Mouse (Mus musculus) forebrain, embryonic 16.5 days (tissue): ENCODE data around the gene Bcl7c. TPM values are rescaled to one million over a fixed set of nuclear protein-coding genes. Genes with fewer than 3 reads are reported as not detected.
A peak's percentile ranks its signal among the peaks of the same experiment; 100 is the strongest.

ENCODE experiments used
- ATAC-seq: fragments of 200-750 bp; cut with Nextera tagmentation; 2 replicates; pipeline ENCODE4 v1.8.0; 2017; ENCODE audit warnings: mild to moderate bottlenecking, moderate library complexity
- H3K27ac ChIP-seq: fragments of 300-500 bp; sonication (generic); 2 replicates; pipeline ENCODE4 v1.5.1; 2014; ENCODE audit warnings: low read length, control low read depth
- H3K27me3 ChIP-seq: fragments of 300-500 bp; sonication (generic); replicated peaks from 2 replicates; pipeline ENCODE4 v1.6.1; 2014; ENCODE audit warnings: low read length; ENCODE audit not compliant: control insufficient read depth, insufficient read depth
- H3K36me3 ChIP-seq: fragments of 300-500 bp; sonication (generic); 2 replicates; pipeline ENCODE4 v1.6.1; 2014; ENCODE audit not compliant: control insufficient read depth, insufficient read depth
- H3K4me1 ChIP-seq: fragments of 300-500 bp; sonication (generic); replicated peaks from 2 replicates; pipeline ENCODE4 v1.6.1; 2014; ENCODE audit warnings: low read length; ENCODE audit not compliant: control insufficient read depth, insufficient read depth
- H3K4me2 ChIP-seq: fragments of 300-500 bp; sonication (generic); 2 replicates; pipeline ENCODE4 v1.6.1; 2014; ENCODE audit warnings: mild to moderate bottlenecking, low read length, control low read depth
- H3K4me3 ChIP-seq: fragments of 300-500 bp; sonication (generic); replicated peaks from 2 replicates; pipeline ENCODE4 v1.5.1; 2014; ENCODE audit warnings: mild to moderate bottlenecking, low read length, control low read depth
- H3K9ac ChIP-seq: fragments of 300-500 bp; sonication (generic); replicated peaks from 2 replicates; pipeline ENCODE4 v1.6.1; 2014; ENCODE audit warnings: low read depth, low read length, control low read depth
- H3K9me3 ChIP-seq: fragments of 300-500 bp; sonication (generic); 2 replicates; pipeline ENCODE4 v1.6.1; 2016; ENCODE audit warnings: low read length; ENCODE audit not compliant: control insufficient read depth
- whole genome bisulfite sequencing: fragments of 180-500 bp; shearing (Covaris S2); extraction: QIAGEN DNeasy Blood & Tissue Kit; methylation state at CpG from one replicate; pipeline ENCODE4 v1.1.7; 2014; 5-methylcytosine and 5-hydroxymethylcytosine counted together
- polyA plus RNA-seq: library from polyadenylated mRNA; unstranded; fragments of >200 nt; fragmentation: Nextera tagmentation; extraction: Ambion mirVana; gene quantifications from 2 replicates; pipeline ENCODE4 v1.2.1, GENCODE M21; 2015

Bcl7c gene
- polyA plus RNA-seq, 1 experiment from 2014 or later: 33.8 TPM

DNA sequence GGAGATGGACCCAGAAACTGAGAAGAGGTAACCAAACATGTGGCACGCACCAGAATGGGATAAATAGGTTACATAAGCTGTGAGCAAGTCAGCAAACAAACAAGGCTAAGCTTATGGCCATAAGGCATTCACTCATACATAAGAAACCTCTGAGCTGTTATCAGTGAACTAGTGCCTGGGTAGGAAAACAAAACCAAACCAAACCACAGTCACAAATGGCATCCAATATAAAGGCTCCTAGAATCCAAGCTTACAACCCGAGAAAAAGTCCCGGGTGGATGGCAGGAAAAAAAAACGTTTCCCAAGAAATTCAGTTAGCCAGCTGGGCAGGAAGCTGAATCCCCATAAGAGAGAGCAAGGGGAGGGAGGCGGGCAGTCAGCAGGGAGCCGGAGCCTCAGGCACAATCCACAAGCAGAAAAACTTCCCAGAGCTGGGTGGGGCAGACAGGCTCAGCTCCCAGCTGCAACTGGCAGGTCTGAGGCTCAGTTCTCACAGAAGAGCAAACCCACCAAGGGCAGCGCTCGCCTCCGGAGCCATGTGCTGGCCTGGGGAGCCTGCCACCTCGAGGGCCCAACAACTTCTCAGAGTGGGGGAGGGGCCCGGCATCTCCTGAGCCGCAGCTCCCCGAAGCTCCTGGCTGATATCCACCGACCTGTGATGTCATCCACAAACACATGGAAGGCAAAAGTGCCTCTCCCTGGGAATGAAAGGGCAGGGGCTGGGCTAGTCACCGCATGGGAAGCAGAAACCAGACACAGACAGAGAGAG, 17.3 kb downstream of the Bcl7c start:
- Histone ChIP-seq H3K27me3 (no peaks in the 10 kb centered on the region), H3K9me3 (no peaks in the 10 kb centered on the region), H3K9ac (peak overlapping the region; percentile 50), H3K4me1 (peaks cover 9% of the 10 kb centered on the region), H3K27ac (peak overlapping the region; percentile 37; the same call in 1 of the 2 replicates), H3K4me2 (peak overlapping the region; percentile 43), H3K36me3 (no peaks in the 10 kb centered on the region), H3K4me3 (peak overlapping the region; percentile 14; the same call in 1 of the 2 replicates)
- 4% methylated on average over 14 of the region's 15 CpGs for WGBS
- ATAC-seq: peak; percentile 47; the same call in 1 of the 2 replicates

DNA sequence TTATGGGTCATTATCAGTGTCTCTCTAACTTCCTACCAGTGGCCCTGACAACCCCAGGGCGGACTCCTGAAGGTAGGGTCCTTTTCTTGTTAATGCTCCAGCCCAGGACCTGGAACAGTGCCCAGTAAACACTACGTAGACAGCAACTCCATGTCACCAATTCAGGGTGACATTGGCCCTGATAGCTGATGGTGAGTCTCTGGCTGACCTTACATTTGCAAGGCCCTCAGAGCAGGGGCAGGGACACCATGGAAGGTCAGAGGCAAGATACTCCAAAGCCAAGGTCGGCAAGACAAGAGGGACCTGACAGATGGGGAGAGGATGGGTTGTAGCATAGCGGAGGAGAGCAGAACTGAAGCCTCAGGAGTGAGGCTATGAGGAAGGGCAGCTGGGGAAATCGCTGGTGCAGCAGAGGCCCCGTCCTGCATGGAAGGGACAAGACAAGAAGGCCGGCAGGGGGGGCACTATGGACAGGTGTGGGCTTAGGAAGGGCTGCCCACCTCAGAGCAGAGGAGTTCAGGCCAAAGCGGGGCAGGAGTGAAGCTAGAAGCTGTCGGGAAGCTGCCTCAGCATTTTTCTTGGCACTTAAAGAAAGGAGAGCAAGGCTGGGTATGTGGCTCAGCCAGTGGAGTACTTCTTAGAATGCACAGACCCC, 19.0 kb downstream of the Bcl7c start:
- ATAC-seq: no peak
- Histone ChIP-seq H3K36me3 (no peaks in the 10 kb centered on the region), H3K27ac (no peak overlapping the region), H3K27me3 (no peaks in the 10 kb centered on the region), H3K4me1 (peaks cover 9% of the 10 kb centered on the region), H3K9me3 (no peaks in the 10 kb centered on the region), H3K4me2 (no peak overlapping the region), H3K4me3 (no peak overlapping the region), H3K9ac (no peak overlapping the region)
- 70% methylated on average over 9 of the region's 9 CpGs for WGBS

DNA sequence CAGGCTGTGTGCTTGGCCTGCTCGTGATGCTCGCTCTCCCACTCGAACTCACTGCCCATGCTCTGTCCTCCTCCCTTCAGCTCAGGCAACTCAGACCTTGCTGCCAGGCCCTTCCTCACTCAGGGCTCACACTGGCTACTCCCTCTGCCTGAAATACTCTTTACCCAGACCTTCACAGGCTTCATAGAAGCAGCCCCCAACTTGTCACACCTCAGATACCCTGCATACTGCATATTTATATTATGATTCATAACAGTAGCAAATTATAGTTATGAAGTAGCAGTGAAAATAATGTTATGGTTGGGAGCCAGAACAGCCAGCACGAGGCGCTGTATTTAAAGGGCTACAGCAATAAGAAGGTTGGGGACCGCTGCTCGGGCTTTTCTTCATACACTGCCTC, 19.8 kb downstream of the Bcl7c start:
- Histone ChIP-seq H3K27me3 (no peaks in the 10 kb centered on the region), H3K9me3 (no peaks in the 10 kb centered on the region), H3K4me2 (no peak overlapping the region), H3K4me1 (peaks cover 9% of the 10 kb centered on the region), H3K36me3 (no peaks in the 10 kb centered on the region), H3K27ac (no peak overlapping the region), H3K9ac (no peak overlapping the region), H3K4me3 (no peak overlapping the region)
- ATAC-seq: no peak
- 86% methylated on average over 7 of the region's 7 CpGs for WGBS

DNA sequence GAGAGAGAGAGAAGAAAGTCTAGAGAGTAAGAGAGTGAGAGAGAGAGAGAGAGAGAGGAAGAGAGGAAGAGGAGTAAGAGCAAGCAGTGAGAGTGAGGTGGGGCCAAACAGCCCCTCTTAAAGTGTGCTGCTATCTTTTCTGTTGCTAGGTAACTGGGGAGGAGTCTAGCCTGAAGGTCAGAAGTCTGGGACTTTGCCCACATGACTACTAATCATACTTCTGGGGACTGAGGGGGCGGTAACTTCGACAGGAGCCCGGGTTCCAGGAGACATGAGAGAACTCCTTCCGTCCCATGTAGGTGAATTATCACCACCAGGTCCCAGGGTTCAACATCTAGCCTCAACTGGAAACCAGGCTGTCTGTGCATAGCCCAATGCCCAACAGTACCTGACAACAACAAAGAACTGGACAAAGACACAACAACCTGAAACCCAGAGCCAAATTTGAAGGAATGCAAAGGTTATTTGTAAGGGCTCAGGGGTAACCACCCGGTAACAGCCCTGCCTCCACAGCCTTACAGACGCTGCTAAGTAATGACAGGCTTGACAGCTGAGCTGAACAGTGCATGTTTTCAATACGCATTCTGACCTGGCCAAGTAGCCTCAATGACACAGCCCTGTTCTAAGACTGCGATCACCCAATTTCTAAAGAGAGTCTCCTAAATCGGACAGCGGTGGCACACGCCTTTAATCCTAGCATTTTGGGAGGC, 21.8 kb downstream of the Bcl7c start:
- no peak overlapping the region for H3K4me3 ChIP-seq
- no peak overlapping the region for H3K27ac ChIP-seq
- H3K9ac ChIP-seq: no peak overlapping the region
- peaks cover 9% of the 10 kb centered on the region for H3K4me1 ChIP-seq
- no peaks in the 10 kb centered on the region for H3K9me3 ChIP-seq
- no peaks in the 10 kb centered on the region for H3K36me3 ChIP-seq
- 85% methylated on average over 11 of the region's 11 CpGs for WGBS
- no peaks in the 10 kb centered on the region for H3K27me3 ChIP-seq
- no peak for ATAC-seq
- H3K4me2 ChIP-seq: no peak overlapping the region

DNA sequence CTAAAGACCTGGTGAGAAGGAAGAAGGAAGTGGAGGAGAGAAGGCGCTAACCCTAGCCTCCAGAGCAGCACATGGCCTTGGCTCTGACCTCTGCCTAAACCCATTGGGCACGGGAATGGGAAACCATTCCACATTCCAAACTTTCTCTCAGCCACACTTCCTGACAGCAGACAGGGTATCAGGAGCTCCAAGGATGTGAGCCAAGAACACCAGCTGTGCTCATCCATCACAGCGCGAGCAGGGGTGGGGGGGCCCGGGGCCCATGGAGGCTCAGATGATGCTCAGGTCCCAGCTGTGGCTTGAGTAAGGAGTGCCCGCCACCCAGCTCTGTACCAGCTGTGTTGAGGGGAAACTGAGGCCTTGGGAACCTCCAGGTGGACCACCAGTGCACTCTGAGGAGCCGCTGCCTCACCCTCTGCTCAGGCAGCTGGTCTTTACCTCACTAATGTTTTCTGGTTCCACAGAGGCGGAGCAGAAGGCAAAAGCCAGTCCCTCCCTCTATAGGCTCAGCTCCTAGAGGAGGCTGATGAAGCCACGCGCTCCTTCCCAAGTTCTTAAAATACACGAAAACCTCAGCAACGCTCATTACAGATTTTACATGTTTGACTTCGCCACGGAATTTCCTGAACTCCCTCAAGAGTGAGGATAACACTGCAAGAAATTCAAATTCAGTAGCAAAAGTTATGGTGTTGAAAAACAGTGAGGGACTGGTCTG, 23.3 kb downstream of the Bcl7c start:
- Histone ChIP-seq H3K4me1 (no peaks in the 10 kb centered on the region), H3K36me3 (no peaks in the 10 kb centered on the region), H3K27ac (no peak overlapping the region), H3K9me3 (no peaks in the 10 kb centered on the region), H3K4me3 (no peak overlapping the region), H3K27me3 (no peaks in the 10 kb centered on the region), H3K9ac (no peak overlapping the region), H3K4me2 (no peak overlapping the region)
- 76% methylated on average over 14 of the region's 14 CpGs for WGBS
- no peak for ATAC-seq

DNA sequence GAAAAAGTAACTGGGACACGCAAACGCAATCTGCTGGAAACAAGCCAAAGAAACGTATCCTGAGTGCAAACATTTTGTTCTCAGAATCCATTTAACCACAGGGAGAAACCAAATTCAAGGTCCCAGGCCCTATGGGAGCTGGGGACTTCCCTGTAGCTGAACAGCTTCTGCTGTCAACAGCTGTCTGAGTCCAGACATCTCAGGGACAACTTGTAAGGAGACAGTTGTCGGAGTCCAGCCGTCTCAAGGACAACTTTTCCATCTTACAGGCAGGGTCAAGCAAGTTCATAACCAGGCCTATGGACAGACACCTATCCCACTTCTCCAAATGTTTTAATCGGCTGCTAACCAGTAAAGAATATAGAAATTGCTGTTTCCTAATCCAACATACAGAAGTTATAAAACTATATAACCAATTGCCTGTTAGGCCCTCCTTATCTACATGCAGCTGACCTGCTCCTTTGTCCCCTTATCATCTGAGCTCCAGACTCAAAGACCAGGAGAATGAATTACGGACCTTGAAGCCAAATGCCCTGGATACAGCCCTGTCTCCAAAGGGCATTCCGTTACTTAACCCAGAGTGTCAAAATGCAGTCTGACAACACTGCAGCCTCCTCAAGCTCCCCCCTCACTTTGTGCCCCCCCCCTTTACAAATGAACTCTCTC, 26.7 kb downstream of the Bcl7c start:
- Histone ChIP-seq H3K4me2 (no peak overlapping the region), H3K27me3 (no peaks in the 10 kb centered on the region), H3K4me1 (no peaks in the 10 kb centered on the region), H3K4me3 (no peak overlapping the region), H3K36me3 (no peaks in the 10 kb centered on the region), H3K9me3 (no peaks in the 10 kb centered on the region), H3K9ac (no peak overlapping the region), H3K27ac (no peak overlapping the region)
- no peak for ATAC-seq
- 84% methylated on average over 8 of the region's 8 CpGs for whole genome bisulfite sequencing

DNA sequence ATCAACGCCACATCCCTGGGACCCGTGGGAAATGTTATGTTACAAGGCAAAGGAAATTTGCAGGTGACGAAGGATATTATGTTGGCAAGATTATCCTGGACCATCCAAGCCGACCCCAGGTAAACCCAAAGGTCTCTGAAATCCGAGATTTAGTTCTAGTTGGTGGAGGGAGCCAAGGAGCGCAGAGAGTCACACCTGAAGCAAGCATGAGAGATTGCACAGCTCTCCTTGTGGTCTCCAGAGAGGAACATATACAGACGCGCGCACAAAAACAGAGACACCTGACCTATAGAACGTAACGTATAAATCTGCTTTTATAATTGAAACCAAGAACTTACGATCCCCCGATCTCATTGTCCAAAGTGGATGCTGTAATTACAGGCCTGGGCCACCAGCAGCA, 28.2 kb downstream of the Bcl7c start:
- no peak for ATAC-seq
- no peak overlapping the region for H3K4me2 ChIP-seq
- WGBS: 91% methylated on average over 13 of the region's 13 CpGs
- H3K9ac ChIP-seq: no peak overlapping the region
- H3K36me3 ChIP-seq: no peaks in the 10 kb centered on the region
- H3K9me3 ChIP-seq: no peaks in the 10 kb centered on the region
- H3K27me3 ChIP-seq: no peaks in the 10 kb centered on the region
- H3K4me1 ChIP-seq: no peaks in the 10 kb centered on the region
- no peak overlapping the region for H3K4me3 ChIP-seq
- H3K27ac ChIP-seq: no peak overlapping the region

DNA sequence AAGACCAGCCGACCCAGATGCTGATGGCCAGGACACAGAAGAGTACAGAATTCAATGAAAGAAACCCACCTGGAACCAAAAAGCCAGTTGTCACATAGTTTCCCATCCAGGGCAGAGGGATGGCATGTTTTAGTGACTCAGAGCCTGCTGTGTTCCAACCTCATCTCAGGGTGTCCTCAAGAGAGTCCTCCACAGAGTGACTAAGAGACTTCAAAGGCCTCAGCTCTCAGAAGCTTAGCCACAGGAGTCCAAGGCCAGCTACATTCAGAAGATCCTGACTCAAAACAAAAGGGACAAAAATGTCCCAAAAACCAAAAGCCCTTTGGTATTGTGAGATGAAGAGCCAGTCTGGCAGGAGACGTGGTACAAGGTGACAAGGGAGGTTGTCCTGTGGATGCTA, 29.9 kb downstream of the Bcl7c start:
- H3K4me1 ChIP-seq: no peaks in the 10 kb centered on the region
- H3K4me3 ChIP-seq: no peak overlapping the region
- ATAC-seq: no peak
- H3K9me3 ChIP-seq: no peaks in the 10 kb centered on the region
- no peaks in the 10 kb centered on the region for H3K36me3 ChIP-seq
- H3K4me2 ChIP-seq: no peak overlapping the region
- H3K9ac ChIP-seq: no peak overlapping the region
- 61% methylated on average over 2 of the region's 2 CpGs for WGBS
- H3K27me3 ChIP-seq: no peaks in the 10 kb centered on the region
- no peak overlapping the region for H3K27ac ChIP-seq
